Mouse (Mus musculus): ENCODE results near the gene Asb8. TPM values are rescaled to one million over a fixed set of nuclear protein-coding genes. Genes with fewer than 3 reads are reported as not detected.

Gene Asb8
- polyA plus RNA-seq, 1 experiment from 2014 or later: 59.6 TPM

DNA sequence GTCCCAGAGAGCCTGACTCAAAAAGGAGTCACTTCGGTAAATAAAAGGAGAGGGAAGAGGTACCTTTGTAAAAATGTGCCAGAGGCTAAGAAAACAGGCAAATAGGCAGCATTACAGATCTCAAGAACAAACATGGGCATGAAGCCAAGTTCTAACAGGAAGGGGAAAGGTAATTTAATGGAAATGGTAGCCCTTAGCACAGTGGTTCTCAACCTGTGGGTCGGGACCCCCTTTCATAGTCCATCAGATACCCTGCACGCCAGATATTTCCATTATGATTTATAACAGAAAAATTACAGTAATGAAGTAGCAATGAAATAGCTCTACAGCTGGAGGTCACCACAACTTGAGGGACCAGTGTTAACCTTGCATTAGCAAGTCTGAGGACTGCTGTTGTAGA, 11.9 kb upstream of the Asb8 start:
- Histone ChIP-seq H3K4me2 (replicated peaks; ENCODE audit: low read depth, low read length) (no peak overlapping the region), H3K27ac (ENCODE audit: low read length) (no peak overlapping the region), H3K36me3 (ENCODE audit: insufficient read depth, low read length) (no peaks in the 10 kb centered on the region), H3K9me3 (ENCODE audit: low read length) (no peaks in the 10 kb centered on the region), H3K4me1 (ENCODE audit: insufficient read depth, low read length) (peaks cover 16% of the 10 kb centered on the region), H3K4me3 (ENCODE audit: low read length) (no peak overlapping the region), H3K27me3 (ENCODE audit: insufficient read depth, low read length) (peaks cover 5% of the 10 kb centered on the region; the same call in 1 of the 2 replicates), H3K9ac (replicated peaks; ENCODE audit: low read length) (no peak overlapping the region)
- no peak for ATAC-seq (ENCODE audit: low FRiP score, low TSS enrichment)
- WGBS: 58% methylated on average over 3 of the region's 3 CpGs

DNA sequence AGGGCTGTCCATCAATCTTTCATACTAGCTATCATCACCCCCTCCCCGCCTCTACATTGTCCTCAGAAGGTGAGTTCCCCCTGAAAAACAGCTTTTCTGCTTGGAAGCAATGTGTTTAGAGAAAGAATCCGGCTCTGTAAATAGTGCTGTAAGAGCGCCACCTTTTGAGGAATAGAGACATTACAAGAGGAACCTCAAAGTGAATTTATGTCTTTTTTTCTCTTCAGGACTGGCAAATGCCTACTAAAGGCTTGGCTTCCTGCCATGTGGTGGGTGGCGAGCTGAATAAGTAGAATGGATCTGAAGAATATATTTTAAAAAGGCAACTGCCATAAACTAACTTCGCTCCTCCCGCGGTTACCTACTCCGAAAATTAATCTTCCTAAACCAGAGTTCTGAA, 8.4 kb upstream of the Asb8 start:
- peaks cover 29% of the 10 kb centered on the region for H3K27me3 ChIP-seq (ENCODE audit: insufficient read depth, low read length)
- no peak overlapping the region for H3K9ac ChIP-seq (replicated peaks; ENCODE audit: low read length)
- H3K36me3 ChIP-seq (ENCODE audit: insufficient read depth, low read length): no peaks in the 10 kb centered on the region
- no peak overlapping the region for H3K4me3 ChIP-seq (ENCODE audit: low read length)
- H3K4me1 ChIP-seq (ENCODE audit: insufficient read depth, low read length): peaks cover 7% of the 10 kb centered on the region; the same call in 1 of the 2 replicates
- WGBS: 38% methylated on average over 8 of the region's 8 CpGs
- no peaks in the 10 kb centered on the region for H3K9me3 ChIP-seq (ENCODE audit: low read length)
- ATAC-seq (ENCODE audit: low FRiP score, low TSS enrichment): no peak
- no peak overlapping the region for H3K27ac ChIP-seq (ENCODE audit: low read length)
- no peak overlapping the region for H3K4me2 ChIP-seq (replicated peaks; ENCODE audit: low read depth, low read length)

DNA sequence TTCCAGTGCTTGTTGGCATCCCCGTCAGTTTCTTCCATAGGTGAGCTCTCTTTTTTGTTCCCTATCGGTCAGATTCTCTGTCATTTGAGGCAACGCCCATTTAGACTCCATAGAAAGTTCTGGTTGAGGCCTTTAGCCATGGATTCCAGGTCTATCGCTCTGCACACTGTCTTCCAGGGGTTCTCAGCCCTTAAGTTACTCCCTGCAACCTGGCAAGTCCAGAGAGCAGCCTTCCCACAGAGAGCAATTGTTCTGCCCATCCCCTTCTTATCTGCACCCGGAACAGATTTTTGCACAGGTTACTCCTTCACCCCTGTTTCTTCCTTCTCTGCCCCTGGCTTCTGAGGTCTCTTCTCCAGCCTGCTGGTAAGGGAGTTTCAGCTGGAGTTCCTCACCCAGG, 6.7 kb upstream of the Asb8 start:
- Histone ChIP-seq H3K27ac (ENCODE audit: low read length) (no peak overlapping the region), H3K27me3 (ENCODE audit: insufficient read depth, low read length) (peaks cover 46% of the 10 kb centered on the region), H3K4me2 (replicated peaks; ENCODE audit: low read depth, low read length) (no peak overlapping the region), H3K4me1 (ENCODE audit: insufficient read depth, low read length) (peaks cover 18% of the 10 kb centered on the region), H3K36me3 (ENCODE audit: insufficient read depth, low read length) (no peaks in the 10 kb centered on the region), H3K4me3 (ENCODE audit: low read length) (no peak overlapping the region), H3K9me3 (ENCODE audit: low read length) (no peaks in the 10 kb centered on the region), H3K9ac (replicated peaks; ENCODE audit: low read length) (no peak overlapping the region)
- WGBS: 64% methylated on average over 5 of the region's 5 CpGs
- no peak for ATAC-seq (ENCODE audit: low FRiP score, low TSS enrichment)

DNA sequence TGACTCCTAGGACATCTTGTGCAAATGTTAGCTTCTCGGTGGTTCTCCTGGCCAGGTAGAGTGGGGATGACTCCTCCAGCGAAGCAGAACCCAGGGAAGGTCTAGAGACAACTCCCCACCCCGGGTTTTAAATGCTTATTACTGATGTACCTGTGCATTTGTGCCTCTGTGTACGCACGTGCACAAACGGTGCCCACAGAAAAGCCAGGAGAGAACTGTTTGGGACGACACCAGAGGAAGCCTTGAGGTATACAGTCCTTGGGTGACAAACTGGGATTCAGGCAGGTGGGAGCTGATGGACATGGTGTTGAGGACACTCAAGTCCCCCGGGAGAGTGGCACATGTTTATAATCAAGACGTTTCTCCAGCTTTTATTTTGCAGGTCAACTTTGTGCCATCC, 5.5 kb upstream of the Asb8 start:
- 70% methylated on average over 9 of the region's 9 CpGs for WGBS
- H3K9me3 ChIP-seq (ENCODE audit: low read length): no peaks in the 10 kb centered on the region
- H3K4me2 ChIP-seq (replicated peaks; ENCODE audit: low read depth, low read length): no peak overlapping the region
- H3K36me3 ChIP-seq (ENCODE audit: insufficient read depth, low read length): no peaks in the 10 kb centered on the region
- ATAC-seq (ENCODE audit: low FRiP score, low TSS enrichment): no peak
- H3K4me3 ChIP-seq (ENCODE audit: low read length): no peak overlapping the region
- no peak overlapping the region for H3K9ac ChIP-seq (replicated peaks; ENCODE audit: low read length)
- no peak overlapping the region for H3K27ac ChIP-seq (ENCODE audit: low read length)
- peaks cover 22% of the 10 kb centered on the region for H3K4me1 ChIP-seq (ENCODE audit: insufficient read depth, low read length)
- H3K27me3 ChIP-seq (ENCODE audit: insufficient read depth, low read length): peaks cover 51% of the 10 kb centered on the region

DNA sequence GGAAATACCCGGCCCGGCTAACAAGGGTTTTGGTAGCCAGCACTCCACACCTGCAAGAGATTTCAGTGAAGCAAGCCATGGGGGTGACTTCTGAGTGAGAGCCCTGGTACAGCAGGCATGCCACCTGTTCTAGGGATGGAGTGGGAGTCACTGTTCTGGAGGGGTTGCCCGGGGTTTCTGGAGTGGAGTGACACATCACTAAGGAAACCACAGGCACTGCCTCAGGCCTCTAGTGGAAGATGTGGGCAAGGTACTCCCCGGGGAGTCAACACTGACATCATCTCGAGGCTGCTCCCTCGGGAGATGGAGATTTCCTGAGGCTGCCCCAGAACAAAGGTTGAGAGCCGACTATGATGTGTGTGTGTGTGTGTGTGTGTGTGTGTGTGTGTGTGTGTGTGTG, 4.9 kb upstream of the Asb8 start:
- Histone ChIP-seq H3K27ac (ENCODE audit: low read length) (no peak overlapping the region), H3K9ac (replicated peaks; ENCODE audit: low read length) (no peak overlapping the region), H3K27me3 (ENCODE audit: insufficient read depth, low read length) (peaks cover 56% of the 10 kb centered on the region), H3K9me3 (ENCODE audit: low read length) (no peaks in the 10 kb centered on the region), H3K4me2 (replicated peaks; ENCODE audit: low read depth, low read length) (no peak overlapping the region), H3K36me3 (ENCODE audit: insufficient read depth, low read length) (no peaks in the 10 kb centered on the region), H3K4me3 (ENCODE audit: low read length) (no peak overlapping the region), H3K4me1 (ENCODE audit: insufficient read depth, low read length) (peaks cover 22% of the 10 kb centered on the region)
- ATAC-seq (ENCODE audit: low FRiP score, low TSS enrichment): no peak
- WGBS: 36% methylated on average over 7 of the region's 7 CpGs

DNA sequence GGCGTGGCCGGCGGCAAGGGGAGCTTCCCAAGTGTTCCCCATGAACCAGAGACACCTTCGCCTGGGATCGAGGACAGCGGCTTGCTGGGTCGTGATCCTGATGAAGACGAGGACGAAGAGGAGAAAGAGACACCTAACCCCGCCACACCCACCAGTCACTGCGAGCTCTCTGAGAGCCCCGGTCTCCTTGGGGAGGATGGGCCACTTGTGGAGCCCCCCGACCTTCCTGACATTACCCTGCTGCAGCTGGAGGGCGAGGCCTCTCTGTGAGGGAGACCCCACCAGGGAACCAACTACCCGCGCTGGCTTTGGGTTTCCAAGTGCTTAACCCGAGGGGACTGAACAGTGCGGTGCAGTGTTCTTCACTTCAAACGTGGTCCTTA, 3.2 kb upstream of the Asb8 start:
- Histone ChIP-seq H3K4me2 (replicated peaks; ENCODE audit: low read depth, low read length) (peak overlapping the region; percentile 75; the same call in 1 of the 2 replicates), H3K9me3 (ENCODE audit: low read length) (no peaks in the 10 kb centered on the region), H3K27ac (ENCODE audit: low read length) (no peak overlapping the region), H3K27me3 (ENCODE audit: insufficient read depth, low read length) (peaks cover 57% of the 10 kb centered on the region), H3K4me1 (ENCODE audit: insufficient read depth, low read length) (peaks cover 21% of the 10 kb centered on the region), H3K4me3 (ENCODE audit: low read length) (peak overlapping the region; percentile 49), H3K36me3 (ENCODE audit: insufficient read depth, low read length) (no peaks in the 10 kb centered on the region), H3K9ac (replicated peaks; ENCODE audit: low read length) (no peak overlapping the region)
- no peak for ATAC-seq (ENCODE audit: low FRiP score, low TSS enrichment)
- WGBS: 4% methylated on average over 19 of the region's 19 CpGs

DNA sequence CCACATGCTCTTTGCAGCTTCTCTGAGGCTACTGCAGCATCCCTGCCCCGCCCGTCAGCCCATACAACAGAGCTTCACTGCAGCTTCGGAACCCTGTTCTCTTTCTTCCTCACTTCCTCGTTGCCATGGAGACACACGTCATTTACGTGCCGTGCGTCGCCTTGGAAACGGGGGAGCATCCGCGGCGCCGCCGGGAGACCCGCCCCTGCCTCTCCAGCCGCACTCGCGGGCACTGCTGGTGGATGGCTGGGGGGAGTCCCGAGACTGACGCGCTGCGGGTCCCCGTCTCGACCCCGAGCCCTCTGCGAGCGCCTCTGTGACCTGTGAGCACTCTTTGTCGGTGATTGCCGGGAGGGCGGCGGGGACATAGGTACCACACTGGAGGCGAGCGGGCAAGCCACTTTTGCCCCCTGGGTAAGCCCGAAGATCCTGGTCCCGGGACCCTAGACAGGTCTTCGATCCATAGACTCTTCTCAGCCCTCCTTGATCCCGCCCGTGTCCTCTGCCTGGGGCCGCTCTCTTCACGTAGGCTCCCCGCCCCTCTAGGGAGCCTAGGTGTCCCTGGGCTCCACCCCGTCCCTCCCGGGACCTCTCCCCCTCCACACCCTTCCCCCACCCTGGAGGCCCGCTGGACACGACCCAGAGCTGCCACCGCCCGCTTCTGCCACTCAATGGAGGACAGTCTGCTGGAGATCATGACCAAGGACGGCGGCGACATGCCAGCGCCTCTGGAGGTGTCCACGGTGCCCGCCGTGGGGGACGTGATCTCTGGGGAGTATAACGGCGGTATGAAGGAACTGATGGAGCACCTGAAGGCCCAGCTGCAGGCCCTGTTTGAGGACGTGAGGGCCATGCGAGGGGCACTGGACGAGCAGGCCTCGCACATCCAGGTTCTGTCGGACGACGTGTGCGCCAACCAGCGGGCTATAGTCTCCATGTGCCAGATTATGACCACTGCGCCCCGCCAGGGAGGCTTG, 2.5 kb upstream of the Asb8 start:
- peaks cover 21% of the 10 kb centered on the region for H3K4me1 ChIP-seq (ENCODE audit: insufficient read depth, low read length)
- H3K36me3 ChIP-seq (ENCODE audit: insufficient read depth, low read length): no peaks in the 10 kb centered on the region
- peak overlapping the region; percentile 75 for H3K4me2 ChIP-seq (replicated peaks; ENCODE audit: low read depth, low read length)
- 2% methylated on average over 69 of the region's 69 CpGs for WGBS
- peak overlapping the region; percentile 49 for H3K4me3 ChIP-seq (ENCODE audit: low read length)
- H3K27ac ChIP-seq (ENCODE audit: low read length): no peak overlapping the region
- peak; percentile 81 for ATAC-seq (ENCODE audit: low FRiP score, low TSS enrichment)
- H3K27me3 ChIP-seq (ENCODE audit: insufficient read depth, low read length): peaks cover 57% of the 10 kb centered on the region
- peak overlapping the region; percentile 35; the same call in 1 of the 2 replicates for H3K9ac ChIP-seq (replicated peaks; ENCODE audit: low read length)
- no peaks in the 10 kb centered on the region for H3K9me3 ChIP-seq (ENCODE audit: low read length)

DNA sequence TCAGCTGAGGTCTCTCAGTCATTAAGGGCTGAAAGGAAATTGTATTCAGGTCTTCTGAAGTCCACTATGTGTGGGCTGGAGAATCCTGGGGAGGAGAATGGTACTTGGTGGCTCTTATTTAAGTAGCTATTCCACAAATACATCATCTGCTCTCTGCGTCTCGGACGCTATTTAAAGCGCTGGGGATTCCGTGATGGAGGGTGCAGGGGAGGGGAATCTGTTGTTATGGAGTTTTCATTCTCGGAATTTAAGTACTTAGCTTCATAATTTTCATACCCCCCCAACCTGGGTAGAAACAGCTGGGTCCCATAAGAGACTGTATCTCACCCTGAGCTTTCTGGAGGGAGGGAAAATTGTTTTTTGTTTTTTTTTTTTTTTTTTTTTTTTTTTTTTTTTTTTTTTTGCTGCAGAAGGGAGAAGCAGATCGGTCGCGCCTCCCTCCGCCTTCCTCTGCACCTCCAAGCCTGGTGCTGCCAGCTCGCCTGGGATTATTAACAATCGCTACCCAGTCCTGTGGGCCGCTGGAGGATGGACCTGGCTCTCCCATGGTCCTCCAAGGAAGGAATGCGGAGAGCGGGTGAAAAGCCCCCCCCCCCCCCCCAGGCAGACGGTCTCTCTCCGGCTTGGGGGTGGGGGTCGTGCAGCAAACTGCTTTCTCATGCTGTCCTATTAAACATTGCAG, 1.7 kb upstream of the Asb8 start, which contains the start of gene Ccdc184:
TSS of gene Ccdc184 (plus strand) at position 196 of the 682 bp plus-strand sequence.
- peak within 1 kb of the TSS; percentile 75 for H3K4me2 ChIP-seq (replicated peaks; ENCODE audit: low read depth, low read length)
- H3K9ac ChIP-seq (replicated peaks; ENCODE audit: low read length): peak within 1 kb of the TSS; percentile 35; the same call in 1 of the 2 replicates
- H3K36me3 ChIP-seq (ENCODE audit: insufficient read depth, low read length): no peaks in the 10 kb centered on the region
- peak within 1 kb of the TSS; percentile 49 for H3K4me3 ChIP-seq (ENCODE audit: low read length)
- H3K4me1 ChIP-seq (ENCODE audit: insufficient read depth, low read length): peaks cover 21% of the 10 kb centered on the region
- ATAC-seq (ENCODE audit: low FRiP score, low TSS enrichment): peak; percentile 16; the same call in 1 of the 2 replicates
- H3K27ac ChIP-seq (ENCODE audit: low read length): no peak within 1 kb of the TSS
- 3% methylated on average over 16 of the region's 18 CpGs for WGBS
- peaks cover 55% of the 10 kb centered on the region for H3K27me3 ChIP-seq (ENCODE audit: insufficient read depth, low read length)
- H3K9me3 ChIP-seq (ENCODE audit: low read length): no peaks in the 10 kb centered on the region

DNA sequence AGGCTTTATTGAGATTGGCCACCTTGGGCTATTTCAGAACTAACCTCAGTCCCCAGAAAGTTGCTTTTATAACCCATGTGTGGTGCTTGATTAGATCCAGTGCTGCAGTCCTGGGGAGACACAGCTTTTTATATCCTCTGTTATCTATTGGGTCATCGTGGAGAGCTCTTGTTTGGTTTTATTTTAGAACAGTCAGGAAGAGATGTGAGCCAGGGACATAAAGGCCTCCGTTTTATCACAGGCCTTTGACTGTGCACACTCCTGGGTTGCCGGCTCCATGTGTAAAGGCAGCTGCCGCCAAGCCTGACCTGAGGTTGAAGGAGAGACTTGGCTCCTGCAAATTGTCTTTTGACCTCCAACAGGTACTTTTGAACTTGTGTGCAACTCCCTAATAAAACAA, 2.9 kb downstream of the Asb8 start:
- H3K4me3 ChIP-seq (ENCODE audit: low read length): no peak overlapping the region
- H3K9me3 ChIP-seq (ENCODE audit: low read length): no peaks in the 10 kb centered on the region
- H3K27me3 ChIP-seq (ENCODE audit: insufficient read depth, low read length): peaks cover 20% of the 10 kb centered on the region
- peaks cover 21% of the 10 kb centered on the region for H3K4me1 ChIP-seq (ENCODE audit: insufficient read depth, low read length)
- no peak overlapping the region for H3K4me2 ChIP-seq (replicated peaks; ENCODE audit: low read depth, low read length)
- no peak overlapping the region for H3K9ac ChIP-seq (replicated peaks; ENCODE audit: low read length)
- no peaks in the 10 kb centered on the region for H3K36me3 ChIP-seq (ENCODE audit: insufficient read depth, low read length)
- ATAC-seq (ENCODE audit: low FRiP score, low TSS enrichment): no peak
- H3K27ac ChIP-seq (ENCODE audit: low read length): 0 out of 2 replicates have a peak overlapping the region, but pooled peaks have one; percentile 24
- 58% methylated on average over 4 of the region's 4 CpGs for whole genome bisulfite sequencing

Data from kidney, embryonic 16.5 days (tissue).